8 mouse cellular contexts compared by ENCODE assay signal in the genomic region with DNA sequence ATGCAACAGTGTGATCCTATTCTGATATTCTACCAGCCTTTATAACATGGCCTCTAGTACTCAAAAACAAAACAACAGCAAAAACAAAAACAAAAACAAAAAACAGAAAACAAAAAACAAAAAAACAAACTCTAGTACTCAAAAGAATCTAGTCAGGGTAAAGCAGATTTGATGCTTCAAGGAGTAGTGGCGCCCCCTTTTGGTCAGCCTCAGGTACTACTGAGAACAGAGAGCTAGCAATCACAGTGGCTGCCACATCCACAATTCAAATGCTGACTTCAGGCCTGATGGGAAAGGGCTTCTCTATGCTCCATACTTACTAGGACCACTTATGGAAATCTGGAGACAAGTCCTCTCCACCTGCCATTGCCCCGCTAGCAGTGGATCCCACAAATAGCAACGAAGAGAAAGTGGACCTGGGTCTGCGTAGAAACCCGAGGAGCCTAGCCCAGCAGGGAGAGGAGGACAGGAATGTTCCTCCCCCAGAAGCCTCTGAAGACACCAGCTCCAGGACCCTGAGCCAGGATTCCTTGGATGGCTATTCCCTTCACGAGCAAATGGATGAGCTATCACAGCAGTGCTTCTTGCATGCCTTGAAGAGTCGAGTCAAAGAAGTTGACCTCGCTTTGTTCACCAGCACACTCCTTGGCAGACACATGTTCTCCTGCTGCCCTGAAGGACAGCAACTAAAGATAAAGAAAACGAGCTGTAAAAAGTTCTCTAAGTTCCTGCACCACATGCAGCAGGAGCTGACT.
DNase-seq lines count a peak whose midpoint lies in the region; ATAC-seq and TF ChIP-seq lines count a peak whose summit lies in the region.

No protein-coding gene starts in this region.

- H3K4me2 ChIP-seq in forebrain, postnatal 0 days (ENCODE audit: low read depth), result no peak overlapping the region
- H3K4me2 ChIP-seq in forebrain, embryonic 16.5 days (ENCODE audit: low read length), result no peak overlapping the region
- no peak overlapping the region for H3K4me2 ChIP-seq in neural tube, embryonic 15.5 days
- no peak overlapping the region for H3K4me2 ChIP-seq in limb, embryonic 11.5 days (ENCODE audit: low read depth, severe bottlenecking)

- H3K27ac ChIP-seq in forebrain, postnatal 0 days (ENCODE audit: low read depth, low read length), result no peak overlapping the region
- no peak overlapping the region for H3K27ac ChIP-seq in forebrain, embryonic 16.5 days (ENCODE audit: low read length)
- H3K27ac ChIP-seq in neural tube, embryonic 15.5 days (replicated peaks), result no peak overlapping the region
- H3K27ac ChIP-seq in embryonic facial prominence, embryonic 10.5 days (replicated peaks), result no peak overlapping the region
- H3K27ac ChIP-seq in limb, embryonic 11.5 days (replicated peaks; ENCODE audit: low read depth, low read length), result no peak overlapping the region

- H3K36me3 ChIP-seq in forebrain, postnatal 0 days (ENCODE audit: insufficient read depth), result no peaks in the 10 kb centered on the region
- no peaks in the 10 kb centered on the region for H3K36me3 ChIP-seq in forebrain, embryonic 16.5 days (ENCODE audit: control insufficient read depth, insufficient read depth)
- H3K36me3 ChIP-seq in neural tube, embryonic 15.5 days, result no peaks in the 10 kb centered on the region
- no peaks in the 10 kb centered on the region for H3K36me3 ChIP-seq in embryonic facial prominence, embryonic 10.5 days (replicated peaks)
- no peaks in the 10 kb centered on the region for H3K36me3 ChIP-seq in limb, embryonic 11.5 days (ENCODE audit: control insufficient read depth, insufficient read depth, low read length)

- no peak for ATAC-seq in forebrain, postnatal 0 days
- no peak for ATAC-seq in forebrain, embryonic 16.5 days
- no peak for ATAC-seq in neural tube, embryonic 15.5 days (ENCODE audit: low FRiP score)
- no peak for ATAC-seq in limb, embryonic 11.5 days (ENCODE audit: insufficient number of reproducible peaks, low FRiP score, low TSS enrichment, low read depth)

- H3K9ac ChIP-seq in forebrain, postnatal 0 days, result no peak overlapping the region
- H3K9ac ChIP-seq in forebrain, embryonic 16.5 days (replicated peaks; ENCODE audit: low read depth, low read length), result no peak overlapping the region
- H3K9ac ChIP-seq in neural tube, embryonic 15.5 days (replicated peaks), result no peak overlapping the region
- no peak overlapping the region for H3K9ac ChIP-seq in limb, embryonic 11.5 days (ENCODE audit: low read length)

- TF ChIP-seq CTCF in forebrain, postnatal 0 days (IDR thresholded peaks at IDR 0.05; ENCODE audit: low read depth), result peak; percentile 51; the same call in 1 of the 2 replicates

- WGBS in forebrain, postnatal 0 days, result 67% methylated on average over 9 of the region's 9 CpGs
- WGBS in forebrain, embryonic 16.5 days, result 62% methylated on average over 9 of the region's 9 CpGs
- WGBS in neural tube, embryonic 15.5 days, result 69% methylated on average over 9 of the region's 9 CpGs
- WGBS in embryonic facial prominence, embryonic 10.5 days, result 67% methylated on average over 9 of the region's 9 CpGs
- 58% methylated on average over 9 of the region's 9 CpGs for WGBS in limb, embryonic 11.5 days

- H3K4me1 ChIP-seq in forebrain, postnatal 0 days (ENCODE audit: insufficient read depth), result no peaks in the 10 kb centered on the region
- no peaks in the 10 kb centered on the region for H3K4me1 ChIP-seq in forebrain, embryonic 16.5 days (replicated peaks; ENCODE audit: control insufficient read depth, insufficient read depth, low read length)
- H3K4me1 ChIP-seq in neural tube, embryonic 15.5 days, result no peaks in the 10 kb centered on the region
- no peaks in the 10 kb centered on the region for H3K4me1 ChIP-seq in embryonic facial prominence, embryonic 10.5 days
- H3K4me1 ChIP-seq in limb, embryonic 11.5 days (ENCODE audit: control insufficient read depth, insufficient read depth, low read length), result no peaks in the 10 kb centered on the region

- no peak overlapping the region for H3K4me3 ChIP-seq in forebrain, postnatal 0 days (ENCODE audit: low read depth, low read length)
- H3K4me3 ChIP-seq in forebrain, embryonic 16.5 days (replicated peaks; ENCODE audit: low read length), result no peak overlapping the region
- no peak overlapping the region for H3K4me3 ChIP-seq in neural tube, embryonic 15.5 days (replicated peaks)
- H3K4me3 ChIP-seq in embryonic facial prominence, embryonic 10.5 days, result no peak overlapping the region
- no peak overlapping the region for H3K4me3 ChIP-seq in limb, embryonic 11.5 days (ENCODE audit: low read depth, low read length)

- no peak for DNase-seq in forebrain, postnatal 0 days
- DNase-seq in neural tube, embryonic 10.5 days (ENCODE audit: extremely low spot score, low spot score), result peak; percentile 24
- DNase-seq in embryonic facial prominence, embryonic 10.5 days (ENCODE audit: low spot score), result peak; percentile 46
- peak; percentile 64 for DNase-seq in limb, embryonic 11.5 days (ENCODE audit: low spot score)
- no peak for DNase-seq in layer of hippocampus, postnatal 14 days (ENCODE audit: low spot score in 2 of 2)
- DNase-seq in lung, postnatal 4 days, result no peak

- no peaks in the 10 kb centered on the region for H3K27me3 ChIP-seq in forebrain, postnatal 0 days (ENCODE audit: insufficient read depth, low read length)
- no peaks in the 10 kb centered on the region for H3K27me3 ChIP-seq in forebrain, embryonic 16.5 days (replicated peaks; ENCODE audit: control insufficient read depth, insufficient read depth, low read length)
- H3K27me3 ChIP-seq in neural tube, embryonic 15.5 days (replicated peaks), result no peaks in the 10 kb centered on the region
- no peaks in the 10 kb centered on the region for H3K27me3 ChIP-seq in embryonic facial prominence, embryonic 10.5 days (replicated peaks; ENCODE audit: low read depth, poor library complexity, severe bottlenecking)
- no peaks in the 10 kb centered on the region for H3K27me3 ChIP-seq in limb, embryonic 11.5 days (ENCODE audit: control insufficient read depth, insufficient read depth, low read length)

- H3K9me3 ChIP-seq in forebrain, postnatal 0 days (ENCODE audit: low read length), result no peaks in the 10 kb centered on the region
- no peaks in the 10 kb centered on the region for H3K9me3 ChIP-seq in forebrain, embryonic 16.5 days (ENCODE audit: control insufficient read depth, low read length)
- no peaks in the 10 kb centered on the region for H3K9me3 ChIP-seq in neural tube, embryonic 15.5 days (replicated peaks)
- no peaks in the 10 kb centered on the region for H3K9me3 ChIP-seq in embryonic facial prominence, embryonic 10.5 days
- H3K9me3 ChIP-seq in limb, embryonic 11.5 days (ENCODE audit: control insufficient read depth, low read length), result no peaks in the 10 kb centered on the region

Comparison
In these comparisons a context has a peak if more than half of its experiments do, and no peak if none do; other contexts are left out.
1. DNase-seq: peak in neural tube, embryonic 10.5 days (single experiment), embryonic facial prominence, embryonic 10.5 days (single experiment) and limb, embryonic 11.5 days (single experiment); none in forebrain, postnatal 0 days (single experiment), layer of hippocampus, postnatal 14 days (0 of 2) and lung, postnatal 4 days (0 of 2).